Mouse (Mus musculus) stomach, postnatal 0 days (tissue): ENCODE results near the gene Itgb7.
A peak's percentile ranks its signal among the peaks of the same experiment; 100 is the strongest.

Experiments used
- CTCF ChIP-seq: IDR thresholded peaks from 2 replicates; pipeline ENCODE4 v1.5.1; 2016; ENCODE audit warnings: antibody characterized with exemption, low read depth, mild to moderate bottlenecking, moderate library complexity
- EP300 ChIP-seq: optimal IDR thresholded peaks from 2 replicates; pipeline ENCODE3; 2016; ENCODE audit warnings: antibody characterized with exemption

- TF ChIP-seq CTCF (peak; percentile 55), EP300 (peak; percentile 67)
Measured at GRCm38 (mm10) chr15:102279092-102279782, 47.5 kb upstream of the Itgb7 start, which contains the start of gene Mfsd5.
